ENCODE assay signal across 8 mouse cellular contexts in genomic region chr6:51216472-51216871, GRCm38 (mm10).
DNase-seq lines count a peak whose midpoint lies in the region; ATAC-seq and TF ChIP-seq lines count a peak whose summit lies in the region.

No protein-coding gene starts in this region.

- intact Hi-C loops in gastrocnemius, adult 2 months (cut with DNase I), result no loop called here

- H3K36me3 ChIP-seq in hindbrain, embryonic 14.5 days (replicated peaks; ENCODE audit: control insufficient read depth, insufficient read depth), result no peaks in the 10 kb centered on the region
- H3K36me3 ChIP-seq in intestine, postnatal 0 days (ENCODE audit: control insufficient read depth, insufficient read depth), result no peaks in the 10 kb centered on the region

- H3K4me3 ChIP-seq in gastrocnemius, adult 2 months, result 0 out of 2 replicates have a peak overlapping the region, but pooled peaks have one; percentile 15
- H3K4me3 ChIP-seq in hindbrain, embryonic 14.5 days (replicated peaks; ENCODE audit: low read length), result no peak overlapping the region
- no peak overlapping the region for H3K4me3 ChIP-seq in intestine, postnatal 0 days (ENCODE audit: low read depth, low read length)

- no peaks in the 10 kb centered on the region for H3K9me3 ChIP-seq in hindbrain, embryonic 14.5 days (ENCODE audit: control insufficient read depth, low read length)
- no peaks in the 10 kb centered on the region for H3K9me3 ChIP-seq in intestine, postnatal 0 days (ENCODE audit: control insufficient read depth)

- TF ChIP-seq CTCF in gastrocnemius, adult 2 months (IDR thresholded peaks at IDR 0.05), result no peak
- no peak for TF ChIP-seq CTCF in intestine, postnatal 0 days (IDR thresholded peaks at IDR 0.05; ENCODE audit: low read depth)

- no peak overlapping the region for H3K9ac ChIP-seq in hindbrain, embryonic 14.5 days
- no peak overlapping the region for H3K9ac ChIP-seq in intestine, postnatal 0 days (ENCODE audit: low read depth, low read length)

- 0 out of 2 replicates have a peak, but pooled peaks cover 3% of the 10 kb centered on the region for H3K4me1 ChIP-seq in hindbrain, embryonic 14.5 days (replicated peaks; ENCODE audit: control insufficient read depth, insufficient read depth, low read length)
- no peaks in the 10 kb centered on the region for H3K4me1 ChIP-seq in intestine, postnatal 0 days (replicated peaks; ENCODE audit: control insufficient read depth, insufficient read depth, low read length)

- 28% methylated on average over 8 of the region's 8 CpGs for WGBS in hindbrain, embryonic 14.5 days
- WGBS in intestine, postnatal 0 days, result 58% methylated on average over 8 of the region's 8 CpGs

- peak; percentile 75; the same call in 1 of the 2 replicates for ATAC-seq in hindbrain, embryonic 14.5 days (ENCODE audit: low FRiP score)
- ATAC-seq in intestine, postnatal 0 days, result no peak

- no peaks in the 10 kb centered on the region for H3K27me3 ChIP-seq in hindbrain, embryonic 14.5 days (ENCODE audit: control insufficient read depth, insufficient read depth, low read length)
- no peaks in the 10 kb centered on the region for H3K27me3 ChIP-seq in intestine, postnatal 0 days (replicated peaks; ENCODE audit: control insufficient read depth, insufficient read depth, low read length)

- peak; percentile 10 to 24 for DNase-seq in cerebellum, adult 18-20 months
- no peak for DNase-seq in cerebellum, adult 8-10 months
- peak; percentile 8 for DNase-seq in MN1 (ENCODE audit: low spot score)
- peak; percentile 83 for DNase-seq in gastrocnemius, adult 2 months
- DNase-seq in hindbrain, embryonic 14.5 days (ENCODE audit: low spot score), result peak; percentile 72
- DNase-seq in lung, postnatal 25 days (ENCODE audit: low spot score), result peak; percentile 58
- no peak for DNase-seq in layer of hippocampus, adult 8-10 months (ENCODE audit: low spot score in 2 of 2)

- H3K4me2 ChIP-seq in hindbrain, embryonic 14.5 days (replicated peaks), result no peak overlapping the region
- no peak overlapping the region for H3K4me2 ChIP-seq in intestine, postnatal 0 days (replicated peaks; ENCODE audit: low read depth)

- no peak overlapping the region for H3K27ac ChIP-seq in gastrocnemius, adult 2 months
- H3K27ac ChIP-seq in hindbrain, embryonic 14.5 days, result no peak overlapping the region
- H3K27ac ChIP-seq in intestine, postnatal 0 days (ENCODE audit: low read depth, low read length), result no peak overlapping the region

Comparison
In these comparisons a context has a peak if more than half of its experiments do, and no peak if none do; other contexts are left out.
1. DNase-seq: peak in cerebellum, adult 18-20 months (2 of 2), MN1 (single experiment), gastrocnemius, adult 2 months (single experiment), hindbrain, embryonic 14.5 days (single experiment) and lung, postnatal 25 days (single experiment); none in cerebellum, adult 8-10 months (single experiment) and layer of hippocampus, adult 8-10 months (0 of 2).